Mouse (Mus musculus) neural tube, embryonic 13.5 days (tissue): ENCODE results near the gene Nqo2. TPM values are rescaled to one million over a fixed set of nuclear protein-coding genes. Genes with fewer than 3 reads are reported as not detected.
"Not testable (repeated sequence)": the region's sequence is repeated elsewhere in the genome, so short reads cannot be mapped to it uniquely, and the experiment has no call there.

Experiments used
- ATAC-seq: fragments of 200-750 bp; cut with Nextera tagmentation; 2 replicates; pipeline ENCODE4 v1.8.0; 2017; ENCODE audit warnings: low read depth, mild to moderate bottlenecking, moderate TSS enrichment, moderate library complexity
- H3K27ac ChIP-seq: fragments of 300-500 bp; sonication (generic); replicated peaks from 2 replicates; pipeline ENCODE4 v1.5.1; 2015; ENCODE audit warnings: moderate library complexity, mild to moderate bottlenecking, inconsistent platforms
- H3K27me3 ChIP-seq: fragments of 300-500 bp; sonication (generic); 2 replicates; pipeline ENCODE4 v1.6.1; 2015; ENCODE audit warnings: mild to moderate bottlenecking, inconsistent platforms
- H3K36me3 ChIP-seq: fragments of 300-500 bp; sonication (generic); 2 replicates; pipeline ENCODE4 v1.6.1; 2015; ENCODE audit warnings: mild to moderate bottlenecking, inconsistent platforms
- H3K4me1 ChIP-seq: fragments of 300-500 bp; sonication (generic); replicated peaks from 2 replicates; pipeline ENCODE4 v1.6.1; 2015; ENCODE audit warnings: inconsistent platforms
- H3K4me2 ChIP-seq: fragments of 300-500 bp; sonication (generic); 2 replicates; pipeline ENCODE4 v1.6.1; 2015; ENCODE audit warnings: inconsistent platforms, mild to moderate bottlenecking, moderate library complexity
- H3K4me3 ChIP-seq: fragments of 300-500 bp; sonication (generic); 2 replicates; pipeline ENCODE4 v1.5.1; 2015; ENCODE audit warnings: mild to moderate bottlenecking, inconsistent platforms
- H3K9ac ChIP-seq: fragments of 300-500 bp; sonication (generic); 2 replicates; pipeline ENCODE4 v1.6.1; 2015; ENCODE audit warnings: moderate library complexity, mild to moderate bottlenecking, inconsistent platforms
- H3K9me3 ChIP-seq: fragments of 300-500 bp; sonication (generic); 2 replicates; pipeline ENCODE4 v1.6.1; 2016; ENCODE audit warnings: inconsistent platforms
- WGBS: fragments of 180-500 bp; shearing (Covaris S2); methylation state at CpG from one replicate; pipeline ENCODE4 v1.1.7; 2015; 5-methylcytosine and 5-hydroxymethylcytosine counted together
- polyA plus RNA-seq: library from polyadenylated mRNA; unstranded; fragments of >200 nt; fragmentation: Nextera tagmentation; extraction: Ambion mirVana; gene quantifications from 2 replicates; pipeline ENCODE4 v1.2.1, GENCODE M21; 2015

Gene Nqo2
- polyA plus RNA-seq = 11.8 and 16.3 TPM in 2 replicates

DNA sequence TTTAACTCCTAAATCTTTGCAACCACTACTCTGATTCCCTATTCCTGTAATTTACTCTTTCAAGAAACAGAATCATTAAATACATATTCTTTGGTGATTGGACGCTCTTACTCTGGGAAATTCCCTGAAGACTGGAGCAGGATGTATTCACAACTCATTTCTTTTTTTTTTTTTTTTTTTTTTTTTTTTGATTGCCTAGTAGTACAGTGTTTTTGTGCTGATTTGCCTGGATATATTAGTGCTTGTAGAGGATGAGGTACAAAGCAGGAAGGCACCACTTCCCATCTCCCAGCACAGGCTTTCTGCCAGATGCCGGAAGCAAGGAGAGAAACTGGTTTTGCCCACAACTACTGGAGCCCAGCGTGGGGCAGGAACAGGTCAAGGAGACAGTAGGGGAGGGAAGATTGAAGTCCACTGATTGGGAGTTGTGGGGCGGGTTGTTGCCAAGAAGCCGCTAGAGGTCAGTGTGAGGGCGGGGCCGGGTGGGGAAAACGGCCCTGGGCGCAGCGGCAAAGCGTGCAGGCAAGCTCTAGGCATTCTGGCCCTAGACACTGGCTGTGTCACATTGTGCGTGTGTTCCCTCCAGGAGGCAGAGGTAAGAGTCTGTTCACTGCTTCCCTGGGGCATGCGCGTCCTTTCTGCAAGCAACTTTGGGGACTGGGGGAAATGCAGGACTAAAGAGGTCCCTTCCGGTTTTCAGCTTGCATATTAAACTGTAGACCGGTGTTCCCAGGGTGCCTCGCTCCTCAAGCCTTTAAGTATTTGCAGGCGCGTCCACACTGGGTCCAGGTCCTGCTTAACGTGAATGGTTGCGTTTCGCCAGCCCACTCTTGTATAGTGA, at the start of gene Nqo2:
Gene Nqo2 (plus strand): TSS at position 482 of the 841 bp plus-strand sequence.
- Histone ChIP-seq H3K4me2 (peak within 1 kb of the TSS; percentile 75), H3K27ac (peak within 1 kb of the TSS; percentile 83), H3K9me3 (no peaks in the 10 kb centered on the region), H3K9ac (peak within 1 kb of the TSS; percentile 77), H3K27me3 (no peaks in the 10 kb centered on the region), H3K36me3 (no peaks in the 10 kb centered on the region), H3K4me3 (peak within 1 kb of the TSS; percentile 52), H3K4me1 (peaks cover 11% of the 10 kb centered on the region)
- ATAC-seq = peak; percentile 93
- whole genome bisulfite sequencing = 3% methylated on average over 22 of the region's 22 CpGs

DNA sequence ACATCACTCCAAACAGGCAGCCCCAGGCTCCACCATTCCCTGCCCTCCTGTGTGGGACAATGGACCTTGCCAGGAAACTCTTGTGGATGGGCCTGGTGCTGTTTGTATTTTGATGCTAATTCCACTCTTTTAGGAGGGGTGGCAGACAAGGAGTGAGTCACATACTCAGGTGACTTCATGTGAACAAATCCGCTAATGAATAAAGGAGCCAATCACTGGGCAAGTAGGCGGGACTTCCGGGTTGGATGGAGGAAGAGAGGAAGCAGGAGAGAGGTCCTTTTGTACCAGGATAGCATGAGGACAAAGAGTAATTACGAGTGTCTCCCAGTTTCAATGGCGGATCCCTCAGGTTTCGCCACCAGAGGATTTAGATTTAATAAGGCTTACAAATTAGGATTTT, 43.4 kb upstream of the Nqo2 start:
- 89% methylated on average over 6 of the region's 6 CpGs for WGBS
- Histone ChIP-seq H3K4me2 (no peak overlapping the region), H3K36me3 (peaks cover 42% of the 10 kb centered on the region), H3K4me1 (no peaks in the 10 kb centered on the region), H3K9ac (no peak overlapping the region), H3K4me3 (no peak overlapping the region), H3K27ac (no peak overlapping the region), H3K9me3 (no peaks in the 10 kb centered on the region), H3K27me3 (no peaks in the 10 kb centered on the region)
- no peak for ATAC-seq

DNA sequence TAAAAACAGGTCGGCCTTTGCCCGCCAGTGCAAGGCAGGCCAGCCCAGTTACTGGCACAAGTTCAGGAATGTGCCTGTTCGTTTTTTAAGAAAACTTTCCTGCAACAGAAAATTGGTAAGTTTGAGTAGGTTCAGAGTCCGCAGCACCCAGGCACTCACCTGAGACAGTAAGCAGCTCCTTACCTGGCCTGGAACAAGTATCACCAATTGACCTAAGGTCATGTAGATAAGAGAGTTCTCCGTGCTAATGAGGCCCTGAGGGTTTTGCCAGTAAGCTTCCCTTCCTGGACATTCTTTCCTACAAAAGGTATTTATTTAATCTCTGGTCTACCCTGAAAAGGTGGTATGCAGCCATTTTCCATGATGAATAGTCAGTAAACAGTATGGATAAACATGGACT, 42.8 kb upstream of the Nqo2 start:
- no peak for ATAC-seq
- Histone ChIP-seq H3K4me1 (no peaks in the 10 kb centered on the region), H3K4me2 (no peak overlapping the region), H3K27me3 (no peaks in the 10 kb centered on the region), H3K27ac (no peak overlapping the region), H3K9me3 (no peaks in the 10 kb centered on the region), H3K36me3 (peaks cover 42% of the 10 kb centered on the region), H3K9ac (no peak overlapping the region), H3K4me3 (no peak overlapping the region)
- 92% methylated on average over 5 of the region's 5 CpGs for WGBS

DNA sequence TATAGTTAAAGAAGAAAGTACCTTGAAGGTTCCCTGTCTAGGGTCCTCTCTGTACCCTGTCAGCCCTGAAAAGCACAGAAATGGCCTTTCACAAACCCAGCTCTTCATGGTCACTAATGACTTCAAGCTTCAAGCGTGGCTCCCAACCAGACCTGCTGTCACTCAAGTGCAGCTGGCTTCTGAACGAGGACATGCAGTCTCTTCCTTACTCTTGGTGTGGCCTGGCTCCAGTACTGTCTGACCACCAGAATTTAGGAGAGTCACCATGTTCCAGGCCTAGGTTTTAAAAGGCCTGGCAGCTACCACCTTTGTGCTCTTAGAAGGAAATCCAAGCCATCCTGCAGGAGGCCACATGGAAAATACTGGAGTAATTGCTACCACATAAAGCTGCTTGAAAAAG, 34.2 kb upstream of the Nqo2 start:
- Histone ChIP-seq H3K36me3 (no peaks in the 10 kb centered on the region), H3K9ac (no peak overlapping the region), H3K4me1 (peaks cover 4% of the 10 kb centered on the region; the same call in 1 of the 2 replicates), H3K4me3 (no peak overlapping the region), H3K27me3 (no peaks in the 10 kb centered on the region), H3K27ac (no peak overlapping the region), H3K4me2 (no peak overlapping the region), H3K9me3 (no peaks in the 10 kb centered on the region)
- no peak for ATAC-seq
- WGBS = 76% methylated on average over 2 of the region's 2 CpGs

DNA sequence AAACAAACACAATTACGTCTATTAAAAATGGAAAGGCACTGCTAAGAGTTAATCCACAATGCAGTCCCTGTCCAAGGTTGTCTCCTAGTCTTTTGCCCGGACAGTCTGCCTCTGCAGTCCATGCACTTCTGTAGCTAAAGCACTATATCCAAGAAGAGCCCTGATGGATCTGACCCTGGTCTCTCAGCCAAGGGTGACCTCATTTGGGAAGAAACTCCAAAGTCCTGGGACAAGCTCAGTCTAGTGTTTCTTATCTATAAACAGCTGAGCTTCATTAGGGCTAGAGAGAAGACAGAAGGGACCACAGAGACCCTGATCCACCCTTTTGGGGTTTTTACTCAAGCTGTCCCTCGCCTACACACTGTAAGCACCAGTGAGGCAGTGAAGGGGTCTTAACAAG, 33.6 kb upstream of the Nqo2 start:
- Histone ChIP-seq H3K4me3 (no peak overlapping the region), H3K9ac (no peak overlapping the region), H3K36me3 (no peaks in the 10 kb centered on the region), H3K27me3 (no peaks in the 10 kb centered on the region), H3K9me3 (no peaks in the 10 kb centered on the region), H3K4me2 (no peak overlapping the region), H3K4me1 (peaks cover 9% of the 10 kb centered on the region; the same call in 1 of the 2 replicates), H3K27ac (no peak overlapping the region)
- WGBS = 85% methylated on average over 3 of the region's 3 CpGs
- ATAC-seq = no peak

DNA sequence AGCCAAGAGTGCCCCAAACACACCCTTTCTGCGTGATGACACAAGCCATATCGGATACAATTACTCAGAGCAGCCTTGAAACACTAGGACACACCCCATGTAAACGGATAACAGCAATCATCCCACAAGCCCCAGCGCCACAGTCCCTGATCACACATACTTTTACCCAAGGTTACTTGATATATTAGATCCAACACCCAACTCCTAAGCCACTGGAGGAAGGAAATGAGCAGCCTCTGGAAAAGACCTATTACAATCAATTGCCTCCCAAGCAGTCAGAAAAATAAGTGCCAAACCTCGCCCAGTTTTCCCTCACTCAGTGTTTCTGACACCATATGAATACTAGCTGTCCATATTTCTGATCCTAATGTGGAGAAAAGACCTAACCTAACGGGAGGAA, 29.7 kb upstream of the Nqo2 start:
- Histone ChIP-seq H3K36me3 (no peaks in the 10 kb centered on the region), H3K4me1 (peaks cover 15% of the 10 kb centered on the region; the same call in 1 of the 2 replicates), H3K4me2 (peak overlapping the region; percentile 84), H3K9ac (no peak overlapping the region), H3K27ac (no peak overlapping the region), H3K4me3 (peak overlapping the region; percentile 56; the same call in 1 of the 2 replicates), H3K27me3 (peaks cover 6% of the 10 kb centered on the region; the same call in 1 of the 2 replicates), H3K9me3 (no peaks in the 10 kb centered on the region)
- ATAC-seq = 0 out of 2 replicates have a peak, but pooled peaks have one; percentile 33
- WGBS = 79% methylated on average over 6 of the region's 6 CpGs

DNA sequence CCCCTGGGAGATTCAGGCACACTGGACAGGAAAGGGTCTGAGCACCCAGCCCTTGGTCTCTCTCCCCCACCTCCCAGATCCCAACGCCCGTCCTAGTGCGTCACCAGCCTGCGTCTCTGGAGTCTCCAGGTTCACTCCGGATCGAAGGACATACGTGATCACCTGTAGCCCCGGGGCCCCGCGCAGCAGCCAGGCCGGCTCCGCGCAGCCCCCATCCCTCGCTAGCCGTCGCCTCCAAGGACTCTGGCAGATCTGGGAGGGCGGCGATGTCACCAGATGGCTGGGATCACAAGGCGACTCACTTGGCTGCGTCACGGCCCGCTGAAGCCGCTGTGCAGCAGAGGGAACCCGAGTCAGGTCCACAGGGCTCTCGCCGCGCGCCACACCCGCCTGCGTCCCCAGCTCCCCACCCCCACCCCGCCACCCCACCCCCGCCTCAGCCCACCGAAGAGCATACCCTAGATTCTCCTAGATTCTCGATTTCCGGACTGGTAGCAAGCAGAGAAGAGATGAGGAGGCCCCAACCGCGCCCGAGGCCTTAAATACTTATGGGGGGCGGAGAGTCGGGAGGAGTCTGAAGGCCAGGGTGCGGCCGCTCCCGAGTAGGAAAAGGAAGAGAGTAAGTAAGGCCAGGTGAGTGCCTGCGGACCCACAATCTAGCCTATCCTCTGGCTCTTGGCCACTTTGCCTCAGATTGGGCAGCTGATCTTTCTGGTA, 28.9 kb upstream of the Nqo2 start:
- under 1% methylated on average over 44 of the region's 44 CpGs for WGBS
- H3K27ac ChIP-seq = no peak overlapping the region
- ATAC-seq = peak; percentile 88

DNA sequence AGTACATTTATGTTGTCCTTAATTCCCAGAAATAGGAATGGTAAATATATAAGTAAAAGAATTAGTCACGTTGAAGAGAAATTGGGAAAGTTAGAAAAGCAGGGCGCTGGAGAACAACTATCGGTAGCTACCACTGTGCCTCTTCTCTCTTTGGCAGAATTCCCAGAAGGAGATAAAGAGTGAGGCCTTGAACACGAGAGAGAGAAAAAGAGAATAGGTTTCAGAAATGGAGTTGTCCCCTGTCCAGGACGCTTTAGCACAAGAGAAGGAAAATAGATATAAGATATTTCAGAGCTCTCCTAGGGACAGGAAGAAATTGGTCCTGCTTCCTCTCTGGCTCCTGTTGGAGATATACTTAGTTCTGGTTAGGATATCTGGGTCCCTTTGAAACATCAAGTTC, 27.3 kb upstream of the Nqo2 start:
- H3K36me3 ChIP-seq = no peaks in the 10 kb centered on the region
- no peak for ATAC-seq
- no peaks in the 10 kb centered on the region for H3K9me3 ChIP-seq
- H3K27me3 ChIP-seq = peaks cover 6% of the 10 kb centered on the region; the same call in 1 of the 2 replicates
- H3K9ac ChIP-seq = no peak overlapping the region
- no peak overlapping the region for H3K27ac ChIP-seq
- H3K4me1 ChIP-seq = peaks cover 15% of the 10 kb centered on the region; the same call in 1 of the 2 replicates
- 78% methylated on average over 5 of the region's 5 CpGs for WGBS
- no peak overlapping the region for H3K4me3 ChIP-seq
- no peak overlapping the region for H3K4me2 ChIP-seq

More for the DNA sequence above, 28.9 kb upstream of the Nqo2 start:
- Histone ChIP-seq H3K9me3 (no peaks in the 10 kb centered on the region), H3K4me1 (peaks cover 15% of the 10 kb centered on the region; the same call in 1 of the 2 replicates), H3K36me3 (no peaks in the 10 kb centered on the region), H3K4me3 (peak overlapping the region; percentile 56), H3K4me2 (peak overlapping the region; percentile 84), H3K9ac (peak overlapping the region; percentile 78), H3K27me3 (peaks cover 6% of the 10 kb centered on the region; the same call in 1 of the 2 replicates)

DNA sequence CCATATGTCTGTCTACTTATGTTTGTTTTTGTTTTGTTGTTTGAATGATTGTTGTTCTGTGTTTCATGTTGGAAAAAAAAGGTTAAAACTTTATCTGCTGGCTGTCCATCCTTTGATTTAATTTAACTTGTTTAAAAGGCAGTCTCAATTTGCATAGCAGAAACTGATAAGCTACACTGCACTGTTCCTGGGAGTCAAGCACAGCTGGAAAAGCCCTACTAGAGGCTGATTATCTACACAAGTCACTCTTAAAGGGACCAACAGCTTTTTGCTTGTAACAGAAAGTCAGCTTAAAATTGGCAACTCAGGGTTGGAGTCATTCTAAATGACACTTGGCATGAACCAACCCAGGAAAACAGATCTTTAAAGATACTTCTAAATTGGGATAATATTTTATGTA, 26.9 kb upstream of the Nqo2 start:
- not testable (repeated sequence) for H3K36me3 ChIP-seq, H3K9ac ChIP-seq, H3K4me3 ChIP-seq, ATAC-seq, H3K27me3 ChIP-seq, H3K9me3 ChIP-seq, H3K27ac ChIP-seq, H3K4me2 ChIP-seq
- H3K4me1 ChIP-seq = peaks cover 15% of the 10 kb centered on the region; the same call in 1 of the 2 replicates

DNA sequence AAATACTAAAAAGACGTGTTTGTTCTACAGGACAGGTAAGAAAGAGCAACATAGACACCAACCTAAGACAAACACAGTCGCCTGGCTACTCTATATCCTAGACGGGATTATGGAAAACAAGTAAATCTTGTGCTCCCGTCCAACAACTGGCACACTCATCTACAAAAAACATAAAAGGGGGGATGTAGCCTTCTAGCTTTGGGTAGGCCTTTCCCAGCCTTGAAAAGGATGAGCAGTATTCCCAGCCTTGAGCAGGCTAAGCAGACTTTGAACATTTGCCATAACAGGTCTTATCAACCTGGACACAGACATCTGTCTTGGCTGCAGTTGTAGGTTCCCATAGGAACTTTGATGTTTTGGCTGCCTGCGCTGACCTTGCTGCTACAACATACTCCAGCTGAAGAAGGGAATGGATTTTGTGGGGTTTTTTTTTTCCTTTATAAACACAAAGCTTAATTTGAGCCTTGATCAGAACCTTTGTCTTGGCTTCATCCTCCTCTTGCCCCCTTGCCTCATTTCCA, 23.1 kb upstream of the Nqo2 start:
- no peak for ATAC-seq
- H3K27ac ChIP-seq = no peak overlapping the region
- no peak overlapping the region for H3K4me2 ChIP-seq
- peaks cover 1% of the 10 kb centered on the region; the same call in 1 of the 2 replicates for H3K4me1 ChIP-seq
- 89% methylated on average over 5 of the region's 5 CpGs for WGBS
- no peak overlapping the region for H3K9ac ChIP-seq
- no peak overlapping the region for H3K4me3 ChIP-seq
- no peaks in the 10 kb centered on the region for H3K9me3 ChIP-seq
- H3K36me3 ChIP-seq = no peaks in the 10 kb centered on the region
- peaks cover 5% of the 10 kb centered on the region; the same call in 1 of the 2 replicates for H3K27me3 ChIP-seq

DNA sequence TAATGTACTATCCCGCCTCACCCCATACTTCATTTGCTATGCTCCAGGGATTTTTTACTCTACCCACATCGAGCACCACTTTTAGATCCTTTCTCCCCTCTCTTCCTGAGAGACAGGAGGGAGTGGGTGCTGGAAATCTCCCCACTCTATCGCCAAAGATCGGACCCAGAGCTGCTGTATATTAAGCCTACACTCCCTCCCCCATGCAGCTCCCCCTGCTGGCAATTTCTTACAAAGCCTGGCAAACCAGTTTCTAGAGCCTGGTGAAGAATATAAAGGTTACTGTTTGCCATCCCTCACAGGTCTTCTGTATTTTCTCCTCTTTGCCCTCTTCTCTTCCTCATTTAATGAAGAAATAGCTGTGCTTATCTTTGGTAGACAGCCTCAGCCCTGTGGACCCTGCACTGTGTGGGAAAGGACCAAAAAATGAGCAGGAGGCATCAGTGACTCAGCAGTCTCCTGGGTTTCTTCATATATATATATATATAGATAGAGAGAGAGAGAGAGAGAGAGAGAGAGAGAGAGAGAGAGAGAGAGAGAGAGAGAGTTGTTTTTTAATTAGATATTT, 22.2 kb upstream of the Nqo2 start:
- no peak for ATAC-seq
- Histone ChIP-seq H3K27me3 (no peaks in the 10 kb centered on the region), H3K9ac (no peak overlapping the region), H3K4me3 (no peak overlapping the region), H3K9me3 (no peaks in the 10 kb centered on the region), H3K27ac (no peak overlapping the region), H3K4me1 (no peaks in the 10 kb centered on the region), H3K4me2 (no peak overlapping the region), H3K36me3 (no peaks in the 10 kb centered on the region)
- WGBS = 53% methylated on average over 4 of the region's 4 CpGs
